Mouse (Mus musculus) midbrain, embryonic 10.5 days (tissue): ENCODE results near the gene Shox2. TPM values are rescaled to one million over a fixed set of nuclear protein-coding genes. Genes with fewer than 3 reads are reported as not detected.

Experiments used
- DNase-seq: peaks from one replicate; pipeline ENCODE4 v3.0.0-alpha.2; 2017; ENCODE audit warnings: low spot score
- H3K27ac ChIP-seq: fragments of 300-500 bp; sonication (generic); replicated peaks from 2 replicates; pipeline ENCODE4 v1.5.1; 2016; ENCODE audit warnings: mild to moderate bottlenecking
- H3K27me3 ChIP-seq: fragments of 300-500 bp; sonication (generic); 2 replicates; pipeline ENCODE4 v1.6.1; 2016; ENCODE audit warnings: low read depth, mild to moderate bottlenecking; ENCODE audit not compliant: poor library complexity, severe bottlenecking
- H3K36me3 ChIP-seq: fragments of 300-500 bp; sonication (generic); 2 replicates; pipeline ENCODE4 v1.6.1; 2016; ENCODE audit warnings: mild to moderate bottlenecking, moderate library complexity
- H3K4me1 ChIP-seq: fragments of 300-500 bp; sonication (generic); 2 replicates; pipeline ENCODE4 v1.6.1; 2016
- H3K4me3 ChIP-seq: fragments of 300-500 bp; sonication (generic); 2 replicates; pipeline ENCODE4 v1.5.1; 2016; ENCODE audit warnings: mild to moderate bottlenecking, moderate library complexity
- H3K9me3 ChIP-seq: fragments of 300-500 bp; sonication (generic); replicated peaks from 2 replicates; pipeline ENCODE4 v1.6.1; 2016; ENCODE audit warnings: mild to moderate bottlenecking
- WGBS: fragments of 180-500 bp; shearing (Covaris S2); methylation state at CpG from one replicate; pipeline ENCODE4 v1.1.7; 2016; 5-methylcytosine and 5-hydroxymethylcytosine counted together
- polyA plus RNA-seq: library from polyadenylated mRNA; unstranded; fragments of >200 nt; fragmentation: Nextera tagmentation; extraction: Ambion mirVana; gene quantifications from 2 replicates; pipeline ENCODE4 v1.2.1, GENCODE M21; 2016

Gene Shox2
- polyA plus RNA-seq, result 10.5 and 20.0 TPM in 2 replicates

DNA sequence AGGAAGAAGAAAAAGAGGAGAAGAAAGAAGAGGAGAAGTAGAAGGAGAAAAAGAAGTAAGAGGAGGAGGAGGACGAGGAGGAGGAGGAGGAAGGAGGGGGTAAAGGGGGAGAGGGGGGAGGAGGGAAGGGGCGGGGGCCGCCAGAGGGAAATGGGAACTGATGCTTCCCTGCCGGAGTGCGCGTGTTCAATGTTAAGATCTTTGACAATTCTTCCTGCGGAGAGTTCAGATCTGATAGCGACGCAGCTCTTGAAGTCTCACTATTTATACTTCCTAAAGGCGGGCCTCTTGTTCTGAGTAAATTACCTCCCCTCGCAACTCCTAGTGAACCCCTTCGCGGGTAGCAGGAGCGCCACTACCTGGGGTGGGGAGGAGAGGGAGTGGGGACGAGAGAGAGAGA lies at the start of gene Shox2:
Gene Shox2, minus strand, starts transcription at position 66 of the 400 bp plus-strand sequence.
- DNase-seq, result no peak
- Histone ChIP-seq H3K27ac (peak within 1 kb of the TSS; percentile 80), H3K27me3 (peaks cover 84% of the 10 kb centered on the region), H3K4me3 (peak within 1 kb of the TSS; percentile 63), H3K36me3 (no peaks in the 10 kb centered on the region), H3K9me3 (no peaks in the 10 kb centered on the region), H3K4me1 (peaks cover 54% of the 10 kb centered on the region)
- 0% methylated on average over 15 of the region's 15 CpGs for WGBS

GRCm38 (mm10) chr3:66996820-66997219 lies 15.2 kb upstream of the Shox2 start:
- no peak overlapping the region for H3K4me3 ChIP-seq
- H3K27ac ChIP-seq, result no peak overlapping the region
- no peak for DNase-seq
- H3K4me1 ChIP-seq, result no peaks in the 10 kb centered on the region
- H3K27me3 ChIP-seq, result no peaks in the 10 kb centered on the region
- peaks cover 53% of the 10 kb centered on the region for H3K36me3 ChIP-seq
- WGBS, result 94% methylated on average over 1 of the region's 1 CpGs
- H3K9me3 ChIP-seq, result no peaks in the 10 kb centered on the region; the same call in 1 of the 2 replicates

DNA sequence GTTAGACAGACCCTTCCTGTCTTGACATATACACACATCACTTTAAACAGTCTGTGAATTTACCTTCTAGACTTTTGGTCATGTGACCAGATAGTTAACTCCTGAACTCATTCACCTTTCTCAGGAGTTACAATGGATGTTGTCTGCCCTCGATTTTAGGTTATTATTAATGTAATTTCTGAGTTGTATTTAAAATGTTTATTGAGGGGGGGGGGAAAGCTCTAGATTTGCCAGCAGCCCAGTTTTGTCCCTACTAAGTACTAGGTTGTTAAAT lies 4.7 kb upstream of the Shox2 start:
- Histone ChIP-seq H3K9me3 (no peaks in the 10 kb centered on the region), H3K36me3 (no peaks in the 10 kb centered on the region), H3K4me3 (peak overlapping the region; percentile 90), H3K27me3 (peaks cover 38% of the 10 kb centered on the region), H3K27ac (peak overlapping the region; percentile 93), H3K4me1 (peaks cover 29% of the 10 kb centered on the region)
- DNase-seq, result no peak
- 9% methylated on average over 1 of the region's 1 CpGs for WGBS

DNA sequence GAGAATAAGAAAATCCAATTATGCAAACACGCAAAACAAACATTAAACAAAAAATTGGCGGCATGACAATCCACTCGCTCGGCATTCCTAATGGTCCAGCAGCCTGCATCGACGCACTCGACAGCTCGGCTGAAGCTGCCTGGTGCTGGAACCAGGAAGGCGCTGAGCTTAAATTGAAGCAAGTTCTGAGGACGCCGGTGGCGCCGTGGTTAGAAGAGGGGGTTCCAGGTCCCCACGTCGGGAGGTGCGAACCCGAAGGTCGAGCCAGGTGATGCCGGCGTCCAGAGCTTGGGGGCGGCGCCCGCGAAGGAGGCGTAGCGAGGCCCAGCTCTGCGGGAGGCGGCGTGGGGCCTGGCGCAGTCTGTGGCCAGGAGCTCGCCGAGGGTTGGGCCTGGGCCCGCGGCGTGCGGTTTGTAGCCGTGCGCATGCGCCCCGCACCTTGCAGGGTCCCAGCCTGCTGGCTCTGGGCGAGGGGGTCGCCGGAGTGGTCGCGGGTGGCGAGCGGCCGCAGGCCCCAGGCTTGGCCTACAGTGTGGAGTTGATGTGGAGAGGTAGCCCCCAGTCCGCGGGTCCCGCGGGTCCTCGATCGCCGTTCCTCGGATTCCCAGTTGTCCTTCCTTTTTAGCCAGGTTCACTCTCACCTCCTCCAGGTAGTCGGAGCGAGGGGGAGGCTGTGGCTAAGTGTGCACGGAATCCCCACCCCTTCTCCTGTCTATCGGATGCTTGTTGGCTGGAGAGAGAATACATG lies 4.1 kb upstream of the Shox2 start:
- peak; percentile 92 for DNase-seq
- peak overlapping the region; percentile 93 for H3K27ac ChIP-seq
- no peaks in the 10 kb centered on the region for H3K36me3 ChIP-seq
- under 1% methylated on average over 60 of the region's 60 CpGs for WGBS
- peaks cover 44% of the 10 kb centered on the region for H3K27me3 ChIP-seq
- peak overlapping the region; percentile 90 for H3K4me3 ChIP-seq
- peaks cover 34% of the 10 kb centered on the region for H3K4me1 ChIP-seq
- no peaks in the 10 kb centered on the region for H3K9me3 ChIP-seq

GRCm38 (mm10) chr3:66983481-66983880 lies 1.9 kb upstream of the Shox2 start:
- no peak for DNase-seq
- H3K9me3 ChIP-seq, result no peaks in the 10 kb centered on the region
- H3K36me3 ChIP-seq, result no peaks in the 10 kb centered on the region
- peaks cover 66% of the 10 kb centered on the region for H3K27me3 ChIP-seq
- no peak overlapping the region for H3K27ac ChIP-seq
- H3K4me1 ChIP-seq, result peaks cover 44% of the 10 kb centered on the region
- 14% methylated on average over 3 of the region's 3 CpGs for WGBS
- H3K4me3 ChIP-seq, result peak overlapping the region; percentile 63; the same call in 1 of the 2 replicates

DNA sequence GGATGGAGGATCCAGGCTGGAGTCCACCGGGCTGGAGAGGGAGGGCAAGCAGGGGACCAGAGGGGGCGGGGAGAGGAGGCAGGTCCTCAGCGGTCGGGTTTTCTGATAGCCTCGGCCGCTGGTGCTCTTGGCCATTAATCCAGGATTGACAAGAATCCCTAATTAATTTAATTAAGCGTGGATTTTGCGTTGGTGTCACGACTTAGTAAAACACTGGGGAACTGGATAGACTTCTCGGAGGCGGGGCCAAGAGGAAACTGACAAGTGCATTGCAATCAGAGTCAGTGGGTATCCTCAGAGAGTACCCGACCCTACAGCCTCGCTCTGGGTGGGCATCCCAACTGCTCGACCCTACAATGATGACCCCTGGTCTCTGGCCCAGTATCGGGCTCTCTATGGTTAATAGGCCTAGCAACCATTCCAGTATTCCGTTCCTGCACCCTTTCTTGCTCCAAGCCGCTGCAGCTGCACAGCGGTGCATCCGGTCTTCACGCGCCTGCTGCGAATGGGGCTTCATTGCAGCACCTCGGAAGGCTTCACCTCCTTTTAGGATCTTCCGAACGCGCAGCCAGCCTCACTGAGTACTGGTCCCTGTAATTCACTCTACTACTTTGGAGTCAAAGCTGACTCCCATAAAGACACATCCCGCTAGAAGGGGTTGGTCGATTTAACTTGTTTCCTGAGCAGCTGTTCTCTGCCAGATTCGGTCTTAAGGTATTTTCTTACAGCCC lies 775 bp upstream of the Shox2 start:
- DNase-seq, result peak; percentile 70
- Histone ChIP-seq H3K4me3 (peak overlapping the region; percentile 63), H3K4me1 (peaks cover 52% of the 10 kb centered on the region), H3K9me3 (no peaks in the 10 kb centered on the region), H3K27me3 (peaks cover 77% of the 10 kb centered on the region), H3K36me3 (no peaks in the 10 kb centered on the region), H3K27ac (peak overlapping the region; percentile 80; the same call in 1 of the 2 replicates)
- 0% methylated on average over 28 of the region's 29 CpGs for WGBS

- Histone ChIP-seq H3K9me3 (no peaks in the 10 kb centered on the region), H3K4me1 (peaks cover 49% of the 10 kb centered on the region), H3K27me3 (peaks cover 89% of the 10 kb centered on the region), H3K27ac (peak within 1 kb of the TSS; percentile 80), H3K36me3 (no peaks in the 10 kb centered on the region), H3K4me3 (peak within 1 kb of the TSS; percentile 63)
- under 1% methylated on average over 52 of the region's 62 CpGs for WGBS
- peak; percentile 82 for DNase-seq
Measured at GRCm38 (mm10) chr3:66981101-66981661, 390 bp downstream of the Shox2 start, which contains the start of gene Rsrc1. Rsrc1 (plus strand) TSS chr3:66981390.

- no peak for DNase-seq
- H3K36me3 ChIP-seq, result no peaks in the 10 kb centered on the region
- H3K27me3 ChIP-seq, result peaks cover 97% of the 10 kb centered on the region
- peaks cover 44% of the 10 kb centered on the region for H3K4me1 ChIP-seq
- WGBS, result 1% methylated on average over 29 of the region's 29 CpGs
- H3K9me3 ChIP-seq, result no peaks in the 10 kb centered on the region
- H3K4me3 ChIP-seq, result peak overlapping the region; percentile 63
- H3K27ac ChIP-seq, result peak overlapping the region; percentile 80
Measured at GRCm38 (mm10) chr3:66980111-66980975, 1.2 kb downstream of the Shox2 start.

DNA sequence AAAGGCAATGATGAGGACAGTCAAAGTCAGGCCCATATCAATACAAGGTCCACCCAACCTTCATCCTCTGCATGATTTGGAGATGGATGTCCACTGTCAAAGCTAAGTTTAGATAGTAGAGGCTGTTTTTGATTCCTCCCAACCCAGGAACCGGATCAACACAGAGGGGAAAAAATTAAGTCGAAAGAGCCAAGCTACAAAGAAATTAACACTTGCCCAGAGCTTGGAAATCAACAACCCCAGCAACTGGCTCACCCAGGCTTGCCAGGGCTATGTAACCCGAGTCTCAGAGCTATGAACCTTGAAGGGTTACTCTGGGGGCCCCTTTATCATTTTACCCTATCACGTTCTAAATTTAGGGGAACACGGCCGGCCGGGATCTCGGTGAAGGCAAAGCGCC lies 2.1 kb downstream of the Shox2 start:
- peaks cover 44% of the 10 kb centered on the region for H3K4me1 ChIP-seq
- no peaks in the 10 kb centered on the region for H3K36me3 ChIP-seq
- peak; percentile 42 for DNase-seq
- no peaks in the 10 kb centered on the region for H3K9me3 ChIP-seq
- no peak overlapping the region for H3K27ac ChIP-seq
- peaks cover 100% of the 10 kb centered on the region for H3K27me3 ChIP-seq
- under 1% methylated on average over 9 of the region's 9 CpGs for whole genome bisulfite sequencing
- H3K4me3 ChIP-seq, result peak overlapping the region; percentile 63; the same call in 1 of the 2 replicates

DNA sequence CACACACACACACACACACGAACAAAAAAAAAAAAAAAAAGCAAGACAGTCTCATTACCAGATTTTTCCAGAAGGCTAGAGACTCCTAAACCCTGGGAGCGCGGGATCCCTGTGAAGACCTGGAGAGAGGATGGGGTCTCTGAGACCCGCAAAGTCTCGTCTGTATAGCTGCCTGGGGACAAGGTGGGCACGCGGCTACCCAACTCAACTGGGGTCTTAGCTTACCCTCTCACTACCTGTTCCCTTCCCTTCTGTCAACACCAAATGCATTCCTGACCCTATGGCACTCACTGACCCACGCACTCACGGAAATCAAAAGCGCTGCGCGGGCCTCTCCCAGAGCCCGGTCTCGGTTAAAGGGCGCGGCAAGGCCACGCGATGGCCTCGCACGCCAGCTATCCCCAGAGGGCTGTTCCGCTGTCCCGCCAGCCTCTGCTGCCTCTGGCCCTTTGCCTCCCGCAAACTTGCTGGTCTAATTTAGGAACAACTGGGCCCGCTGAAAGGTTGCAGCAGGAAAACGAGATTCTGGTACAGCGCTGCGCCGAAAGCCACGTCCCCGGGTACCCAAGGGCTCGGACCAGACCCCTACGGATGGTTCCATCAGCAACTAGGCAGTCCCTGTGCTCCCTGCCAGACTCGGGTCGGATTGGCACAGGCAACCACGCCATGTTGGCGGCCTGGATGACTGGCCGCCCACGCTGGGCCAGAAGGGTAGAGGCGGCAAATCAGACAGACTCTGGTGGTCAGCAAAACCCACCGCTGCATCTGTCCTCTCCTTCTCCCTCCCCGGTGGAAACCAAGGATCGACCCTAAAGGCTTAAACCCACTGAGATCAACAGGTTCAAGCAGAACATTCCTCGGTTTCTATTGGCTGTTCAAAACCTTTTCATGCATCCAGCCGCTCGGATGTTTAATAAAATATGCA lies 2.9 kb downstream of the Shox2 start:
- no peak overlapping the region; the same call in 1 of the 2 replicates for H3K27ac ChIP-seq
- peak; percentile 60 for DNase-seq
- peaks cover 48% of the 10 kb centered on the region for H3K4me1 ChIP-seq
- H3K9me3 ChIP-seq, result no peaks in the 10 kb centered on the region
- peak overlapping the region; percentile 63 for H3K4me3 ChIP-seq
- 1% methylated on average over 44 of the region's 45 CpGs for WGBS
- H3K27me3 ChIP-seq, result peaks cover 100% of the 10 kb centered on the region
- H3K36me3 ChIP-seq, result no peaks in the 10 kb centered on the region

DNA sequence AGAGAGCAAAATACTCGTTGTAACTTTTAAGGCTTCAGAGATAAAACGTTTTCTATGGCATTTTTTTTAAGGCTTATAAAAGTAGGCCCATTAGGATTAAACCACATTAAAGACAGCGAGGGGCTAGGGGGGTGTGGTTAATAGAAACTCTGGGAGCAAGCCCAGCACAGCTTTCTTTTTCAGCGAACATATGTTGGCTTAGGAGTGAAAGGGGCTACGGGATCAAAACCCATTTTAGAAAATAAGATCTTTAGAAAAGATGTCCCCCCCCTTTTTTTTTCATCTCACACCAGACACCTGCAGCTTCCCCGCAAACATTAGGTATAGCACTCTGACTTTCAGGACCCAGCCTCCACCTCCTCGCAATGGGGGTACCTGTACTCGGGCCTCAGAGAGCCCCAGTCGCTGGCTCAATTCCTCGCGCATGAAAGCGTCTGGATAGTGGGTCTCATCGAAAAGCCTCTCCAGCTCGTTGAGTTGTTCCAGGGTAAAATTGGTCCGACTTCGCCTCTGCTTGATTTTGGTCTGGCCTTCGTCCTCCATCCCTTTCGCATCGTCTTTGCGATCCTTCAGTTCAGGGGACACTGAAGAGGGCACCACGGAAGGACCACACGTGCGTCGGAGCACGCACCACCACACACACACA lies 3.6 kb downstream of the Shox2 start:
- WGBS, result under 1% methylated on average over 25 of the region's 25 CpGs

More for the DNA sequence above, 3.6 kb downstream of the Shox2 start:
- peak; percentile 42 for DNase-seq
- Histone ChIP-seq H3K27ac (no peak overlapping the region; the same call in 1 of the 2 replicates), H3K4me1 (peaks cover 55% of the 10 kb centered on the region), H3K9me3 (no peaks in the 10 kb centered on the region), H3K27me3 (peaks cover 100% of the 10 kb centered on the region), H3K4me3 (peak overlapping the region; percentile 63), H3K36me3 (no peaks in the 10 kb centered on the region)
